Mouse (Mus musculus) liver, postnatal 0 days (tissue): ENCODE measurements at regions not wholly inside any gene's neighbourhood (a gene's known extent, or its start where the extent isn't known, plus 50 kb on each side); places are given as distances from the start of the nearest gene placed in this dataset.

Experiments
- ATAC-seq: fragments of 200-750 bp; cut with Nextera tagmentation; 2 replicates; pipeline ENCODE4 v1.8.0; 2017; ENCODE audit warnings: mild to moderate bottlenecking, moderate library complexity
- DNase-seq: peaks from one replicate; pipeline ENCODE4 v3.0.0-alpha.2; 2016
- H3K27ac ChIP-seq: fragments of 300-500 bp; sonication (generic); 2 replicates; pipeline ENCODE4 v1.5.1; 2014; ENCODE audit warnings: antibody characterized with exemption, moderate library complexity, mild to moderate bottlenecking, low read depth
- H3K27me3 ChIP-seq: fragments of 300-500 bp; sonication (generic); 2 replicates; pipeline ENCODE4 v1.6.1; 2014; ENCODE audit warnings: low read length, control low read depth, mixed read lengths; ENCODE audit not compliant: insufficient read depth
- H3K36me3 ChIP-seq: fragments of 300-500 bp; sonication (generic); replicated peaks from 2 replicates; pipeline ENCODE4 v1.6.1; 2014; ENCODE audit warnings: mild to moderate bottlenecking, control low read depth, low read length, moderate library complexity, mixed read lengths; ENCODE audit not compliant: insufficient read depth
- H3K4me1 ChIP-seq: fragments of 300-500 bp; sonication (generic); 2 replicates; pipeline ENCODE4 v1.6.1; 2014; ENCODE audit warnings: antibody characterized with exemption, mild to moderate bottlenecking, control low read depth; ENCODE audit not compliant: insufficient read depth
- H3K4me2 ChIP-seq: fragments of 300-500 bp; sonication (generic); 2 replicates; pipeline ENCODE4 v1.6.1; 2014; ENCODE audit warnings: low read depth, mild to moderate bottlenecking, low read length, moderate library complexity, mixed read lengths
- H3K4me3 ChIP-seq: fragments of 300-500 bp; sonication (generic); 2 replicates; pipeline ENCODE4 v1.5.1; 2014; ENCODE audit warnings: low read depth, low read length
- H3K9ac ChIP-seq: fragments of 300-500 bp; sonication (generic); replicated peaks from 2 replicates; pipeline ENCODE4 v1.6.1; 2014; ENCODE audit warnings: mild to moderate bottlenecking, moderate library complexity
- H3K9me3 ChIP-seq: fragments of 300-500 bp; sonication (generic); 2 replicates; pipeline ENCODE4 v1.6.1; 2016; ENCODE audit warnings: mild to moderate bottlenecking, control low read depth, low read length, mixed read lengths
- CTCF ChIP-seq: sonication (generic); IDR thresholded peaks from 2 replicates; pipeline ENCODE4 v1.5.1; 2016; ENCODE audit warnings: antibody characterized with exemption, low read depth
- EP300 ChIP-seq: IDR thresholded peaks from 2 replicates; pipeline ENCODE4 v1.6.1; 2016; ENCODE audit warnings: antibody characterized with exemption, low read depth, mild to moderate bottlenecking
- whole genome bisulfite sequencing: fragments of 180-500 bp; shearing (Covaris S2); extraction: QIAGEN DNeasy Blood & Tissue Kit; methylation state at CpG from one replicate; pipeline ENCODE4 v1.1.7; 2014; ENCODE audit not compliant: insufficient replicate concordance; 5-methylcytosine and 5-hydroxymethylcytosine counted together

DNA sequence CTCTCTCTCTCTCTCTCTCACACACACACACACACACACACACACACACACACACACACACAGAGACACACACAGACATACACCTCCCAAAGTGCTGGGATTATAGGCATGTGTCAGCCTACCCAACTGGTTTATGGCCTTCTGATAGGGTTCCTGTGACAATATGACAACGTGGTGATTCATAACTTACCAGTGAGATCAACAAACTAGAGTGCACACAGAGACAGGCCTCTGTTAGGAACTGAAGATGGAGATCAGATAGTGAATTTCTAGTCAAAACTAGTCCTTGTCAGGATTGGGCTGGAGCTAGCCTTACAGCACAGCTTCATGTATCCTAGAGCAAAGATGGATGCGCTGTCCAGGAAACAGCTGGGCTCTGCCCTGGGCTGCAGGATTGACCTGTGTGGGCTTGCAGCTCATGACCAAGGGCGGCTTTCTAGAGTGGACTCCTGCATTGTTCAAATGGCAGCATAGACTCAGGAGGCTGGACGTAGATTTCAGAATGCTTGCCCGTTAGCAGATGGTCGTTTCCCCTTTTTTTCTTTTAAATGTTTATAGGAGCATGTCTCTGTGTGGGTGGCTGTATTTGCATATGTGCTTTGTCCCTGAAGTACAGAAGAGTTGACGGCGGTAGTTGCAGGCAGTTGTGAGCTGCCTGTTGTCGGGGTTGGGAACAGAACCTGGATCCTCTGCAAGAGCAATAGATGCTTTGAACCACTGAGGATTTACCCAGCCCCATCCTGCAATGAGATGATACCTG is 106.0 kb upstream of the Zfp217 start:
- no peaks in the 10 kb centered on the region for H3K36me3 ChIP-seq
- no peak overlapping the region for H3K4me3 ChIP-seq
- ATAC-seq (peak; percentile 12; the same call in 1 of the 2 replicates), DNase-seq (no peak)
- TF ChIP-seq CTCF, result no peak
- TF ChIP-seq EP300, result no peak
- H3K9me3 ChIP-seq, result no peaks in the 10 kb centered on the region
- H3K27ac ChIP-seq, result peak overlapping the region; percentile 90
- no peaks in the 10 kb centered on the region for H3K27me3 ChIP-seq
- no peak overlapping the region for H3K4me2 ChIP-seq
- H3K4me1 ChIP-seq, result peaks cover 5% of the 10 kb centered on the region; the same call in 1 of the 2 replicates
- no peak overlapping the region for H3K9ac ChIP-seq
- 54% methylated on average over 9 of the region's 9 CpGs for WGBS

DNA sequence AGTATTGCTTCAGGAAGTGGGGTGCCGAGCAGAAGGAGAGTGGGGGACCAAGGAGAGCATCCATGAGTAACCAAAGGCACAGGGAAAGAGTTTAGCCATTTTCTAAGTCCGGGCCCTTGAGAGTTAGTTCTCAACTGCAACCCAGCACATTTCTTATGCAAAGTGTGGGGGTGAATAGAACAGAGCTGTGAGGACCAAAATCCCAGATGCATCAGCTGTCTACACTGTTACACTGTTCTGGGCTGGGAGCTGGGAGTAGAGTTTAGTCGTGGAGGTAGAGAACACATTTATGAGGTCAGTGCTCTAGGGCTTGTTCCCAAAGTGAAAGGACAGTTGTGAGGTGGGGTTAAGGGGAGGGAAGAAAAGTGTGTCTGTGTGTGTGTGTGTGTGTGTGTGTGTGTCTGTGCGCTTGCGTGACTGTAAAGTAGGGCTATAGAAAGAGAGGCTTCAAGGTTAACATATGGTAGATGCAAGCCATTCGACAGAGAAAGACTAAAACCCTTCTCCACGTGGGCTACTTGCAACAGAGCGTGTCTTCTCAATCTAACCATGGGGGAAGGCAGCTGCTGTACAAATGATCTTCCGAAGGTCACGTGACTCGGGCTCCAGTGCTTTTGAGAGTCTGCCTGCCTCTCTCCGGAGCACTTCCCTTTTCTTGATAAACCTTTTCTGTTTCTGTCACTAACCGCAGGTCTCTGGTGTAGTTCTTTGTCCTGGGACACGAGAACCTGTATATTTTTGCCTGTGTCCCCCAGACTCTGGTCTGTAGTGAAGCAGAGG is 104.5 kb upstream of the Zfp217 start:
- H3K4me3 ChIP-seq, result no peak overlapping the region; the same call in 1 of the 2 replicates
- 29% methylated on average over 14 of the region's 14 CpGs for WGBS
- no peak overlapping the region for H3K9ac ChIP-seq
- TF ChIP-seq EP300 (no peak), CTCF (no peak)
- peak overlapping the region; percentile 90 for H3K27ac ChIP-seq
- H3K36me3 ChIP-seq, result no peaks in the 10 kb centered on the region
- peak; percentile 80 for ATAC-seq
- H3K9me3 ChIP-seq, result no peaks in the 10 kb centered on the region
- H3K4me1 ChIP-seq, result peaks cover 5% of the 10 kb centered on the region; the same call in 1 of the 2 replicates
- no peaks in the 10 kb centered on the region for H3K27me3 ChIP-seq
- peak; percentile 64 for DNase-seq
- H3K4me2 ChIP-seq, result peak overlapping the region; percentile 47

DNA sequence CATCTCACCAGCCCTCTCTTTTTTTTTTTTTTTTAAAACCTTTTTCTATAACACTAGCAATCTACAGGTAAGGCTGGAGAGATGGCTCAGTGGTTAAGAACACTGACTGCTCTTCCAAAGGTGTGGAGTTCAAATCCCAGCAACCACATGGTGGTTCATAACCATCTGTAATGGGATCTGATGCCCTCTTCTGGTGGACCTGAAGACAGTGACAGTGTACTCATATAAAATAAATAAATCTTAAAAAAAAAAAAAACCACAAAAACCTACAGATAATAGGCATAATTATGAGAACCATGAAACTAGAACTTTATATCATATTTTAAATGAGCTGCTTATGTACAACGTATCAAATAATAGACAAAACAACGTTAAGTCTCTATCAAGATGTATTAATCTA is 102.8 kb upstream of the Zfp217 start:
- no peak for DNase-seq
- Histone ChIP-seq H3K4me2 (no peak overlapping the region), H3K4me3 (no peak overlapping the region)

DNA sequence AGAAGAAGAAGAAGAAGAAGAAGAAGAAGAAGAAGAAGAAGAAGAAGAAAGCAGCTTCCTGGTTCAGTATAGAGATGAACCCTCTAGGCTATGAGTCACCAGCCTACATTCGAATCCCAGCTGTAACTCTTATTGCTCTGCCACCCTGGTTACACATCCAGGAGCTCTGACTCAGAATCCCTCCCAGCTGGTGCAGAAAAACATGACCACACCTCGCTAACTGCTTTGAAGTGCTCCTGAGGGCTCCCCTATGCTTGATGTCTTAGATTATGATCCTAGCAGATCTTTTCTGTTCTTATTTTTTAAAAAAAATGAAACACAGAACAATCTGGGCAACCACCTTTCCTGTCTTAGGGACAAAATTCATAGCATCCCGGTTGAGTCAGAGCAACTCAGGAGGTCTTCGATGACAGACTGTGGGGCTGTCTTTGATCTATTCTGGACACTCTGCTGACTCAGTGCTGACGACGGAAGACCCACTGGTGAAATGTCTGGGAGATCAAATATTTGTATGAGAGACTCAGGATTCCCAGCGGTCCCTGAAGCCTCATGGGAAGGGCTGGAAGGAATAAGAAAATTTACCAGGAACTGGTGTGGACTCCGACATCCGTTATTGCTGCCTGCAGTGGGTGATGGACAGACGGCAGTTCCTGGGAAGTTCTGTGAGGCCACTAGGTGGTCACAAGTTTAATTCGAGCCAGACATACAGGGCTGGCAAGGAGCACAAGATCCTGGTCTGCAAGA is 100.0 kb upstream of the Zfp217 start:
- no peak for ATAC-seq

More for the DNA sequence above, 102.8 kb upstream of the Zfp217 start:
- ATAC-seq, result no peak
- Histone ChIP-seq H3K4me1 (peaks cover 5% of the 10 kb centered on the region; the same call in 1 of the 2 replicates), H3K9ac (no peak overlapping the region), H3K9me3 (no peaks in the 10 kb centered on the region), H3K27me3 (no peaks in the 10 kb centered on the region), H3K27ac (no peak overlapping the region), H3K36me3 (no peaks in the 10 kb centered on the region)
- WGBS, result 82% methylated on average over 2 of the region's 2 CpGs
- peak; percentile 24 for TF ChIP-seq CTCF
- no peak for TF ChIP-seq EP300

DNA sequence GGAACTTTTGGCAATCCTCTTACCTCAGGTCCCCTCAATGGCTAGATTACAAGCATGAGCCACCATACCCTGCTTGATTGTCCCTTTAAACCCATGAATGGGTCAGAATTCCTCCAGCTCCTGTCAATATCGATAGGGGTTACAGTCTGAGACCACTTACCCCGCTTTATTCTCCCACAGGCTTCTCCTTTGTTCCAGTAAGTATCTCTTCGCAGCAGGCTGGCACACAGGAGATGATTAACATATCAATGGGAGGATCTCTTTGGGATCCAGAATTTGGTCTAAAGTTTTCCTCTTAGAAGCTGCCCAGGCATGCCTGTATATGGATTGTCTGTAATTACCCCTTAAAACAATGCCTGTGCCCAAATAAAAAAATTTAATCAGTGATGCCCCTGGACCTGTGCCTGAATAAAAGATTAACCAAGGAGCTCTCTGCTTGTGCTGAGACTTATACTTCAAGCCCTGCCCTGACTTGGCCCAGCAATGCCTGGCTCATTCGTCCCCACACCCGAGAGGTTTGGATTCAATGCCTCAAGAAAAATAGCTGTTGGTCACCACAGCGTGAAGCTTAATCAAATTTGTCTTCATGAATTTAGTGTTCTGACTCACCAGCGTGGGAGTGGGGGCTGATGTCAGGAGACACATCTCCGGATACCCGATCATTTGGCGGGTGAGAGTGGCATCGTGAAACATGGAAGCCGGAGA is 97.9 kb upstream of the Zfp217 start:
- 69% methylated on average over 12 of the region's 12 CpGs for WGBS

More for the DNA sequence above, 100.0 kb upstream of the Zfp217 start:
- no peak for TF ChIP-seq EP300
- TF ChIP-seq CTCF, result 0 out of 2 replicates have a peak, but pooled peaks have one; percentile 9
- DNase-seq, result no peak
- peaks cover 4% of the 10 kb centered on the region; the same call in 1 of the 2 replicates for H3K4me1 ChIP-seq
- H3K4me3 ChIP-seq, result no peak overlapping the region
- H3K27me3 ChIP-seq, result no peaks in the 10 kb centered on the region
- no peaks in the 10 kb centered on the region for H3K9me3 ChIP-seq
- no peak overlapping the region for H3K9ac ChIP-seq
- H3K27ac ChIP-seq, result no peak overlapping the region
- H3K4me2 ChIP-seq, result no peak overlapping the region
- no peaks in the 10 kb centered on the region for H3K36me3 ChIP-seq
- 50% methylated on average over 11 of the region's 11 CpGs for WGBS

More for the DNA sequence above, 97.9 kb upstream of the Zfp217 start:
- Histone ChIP-seq H3K27me3 (no peaks in the 10 kb centered on the region), H3K9me3 (no peaks in the 10 kb centered on the region), H3K36me3 (no peaks in the 10 kb centered on the region), H3K4me2 (no peak overlapping the region), H3K9ac (no peak overlapping the region), H3K4me1 (0 out of 2 replicates have a peak, but pooled peaks cover 3% of the 10 kb centered on the region), H3K4me3 (no peak overlapping the region), H3K27ac (no peak overlapping the region)
- no peak for DNase-seq
- no peak for ATAC-seq
- no peak for TF ChIP-seq CTCF
- no peak for TF ChIP-seq EP300
